Mouse (Mus musculus): ENCODE results near the gene Elmo1. TPM values are rescaled to one million over a fixed set of nuclear protein-coding genes. Genes with fewer than 3 reads are reported as not detected.

Elmo1 gene
- polyA plus RNA-seq, 1 experiment from 2014 or later, result 37.1 TPM

DNA sequence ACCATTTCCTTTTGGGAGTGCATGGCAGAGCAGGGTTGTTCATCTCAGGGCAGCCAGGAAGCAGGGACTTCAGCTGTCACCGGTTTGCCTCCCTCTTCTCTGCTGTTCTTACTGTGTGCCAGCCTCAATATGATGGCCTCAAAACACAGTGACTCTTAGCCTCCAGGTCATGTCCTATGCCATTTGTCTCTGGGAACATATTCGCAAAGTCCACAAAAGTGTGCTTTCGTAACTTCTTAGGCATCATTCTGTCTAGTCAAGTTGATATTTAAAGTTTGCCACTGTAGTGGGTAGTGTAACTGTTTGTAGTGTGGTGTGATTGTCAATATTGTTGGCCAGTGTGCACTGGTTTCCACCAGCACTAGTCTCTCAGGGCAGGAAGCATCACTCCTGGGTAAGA lies 40.3 kb downstream of the Elmo1 start:
- Histone ChIP-seq H3K27me3 (no peaks in the 10 kb centered on the region), H3K27ac (no peak overlapping the region), H3K4me3 (no peak overlapping the region), H3K36me3 (no peaks in the 10 kb centered on the region), H3K4me1 (peaks cover 66% of the 10 kb centered on the region), H3K4me2 (no peak overlapping the region), H3K9ac (no peak overlapping the region), H3K9me3 (no peaks in the 10 kb centered on the region)
- WGBS, result 76% methylated on average over 3 of the region's 3 CpGs
- no peak for ATAC-seq (ENCODE audit: borderline replicate concordance, extremely low read depth, low FRiP score, low TSS enrichment)

DNA sequence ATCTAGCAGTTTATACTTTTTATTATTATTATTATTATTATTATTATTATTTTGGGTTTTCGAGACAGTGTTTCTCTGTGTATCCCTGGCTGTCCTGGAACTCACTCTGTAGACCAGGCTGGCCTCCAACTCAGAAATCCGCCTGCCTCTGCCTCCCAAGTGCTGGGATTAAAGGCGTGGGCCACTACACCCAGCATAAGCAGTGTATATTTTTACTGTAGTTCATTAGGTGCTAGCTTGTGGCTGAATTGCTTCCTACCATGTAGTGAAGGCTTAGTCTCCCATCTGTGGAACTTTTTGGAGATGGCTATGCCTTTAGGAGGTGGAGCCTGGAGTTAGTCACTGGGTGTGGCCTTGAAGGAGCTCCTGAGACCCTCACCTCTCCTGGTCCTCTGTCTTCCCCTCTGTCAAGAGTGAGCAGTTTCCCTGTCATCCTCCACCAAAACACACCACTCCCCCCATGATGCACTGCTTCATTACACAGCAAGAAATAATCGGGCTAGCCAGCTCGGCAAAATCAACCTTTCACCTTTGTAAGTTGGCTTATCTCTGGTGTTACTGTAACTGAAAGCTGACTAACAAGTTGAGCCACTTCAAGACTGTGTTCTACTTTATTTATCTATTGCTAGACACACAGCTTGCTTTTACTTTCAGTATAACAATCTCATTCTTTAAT lies 41.1 kb downstream of the Elmo1 start:
- no peak overlapping the region for H3K4me2 ChIP-seq
- H3K9me3 ChIP-seq, result no peaks in the 10 kb centered on the region
- 59% methylated on average over 5 of the region's 5 CpGs for WGBS
- H3K9ac ChIP-seq, result no peak overlapping the region
- peaks cover 64% of the 10 kb centered on the region for H3K4me1 ChIP-seq
- no peaks in the 10 kb centered on the region for H3K36me3 ChIP-seq
- peak; percentile 32; the same call in 1 of the 2 replicates for ATAC-seq (ENCODE audit: borderline replicate concordance, extremely low read depth, low FRiP score, low TSS enrichment)
- H3K4me3 ChIP-seq, result no peak overlapping the region
- no peaks in the 10 kb centered on the region for H3K27me3 ChIP-seq
- H3K27ac ChIP-seq, result no peak overlapping the region

DNA sequence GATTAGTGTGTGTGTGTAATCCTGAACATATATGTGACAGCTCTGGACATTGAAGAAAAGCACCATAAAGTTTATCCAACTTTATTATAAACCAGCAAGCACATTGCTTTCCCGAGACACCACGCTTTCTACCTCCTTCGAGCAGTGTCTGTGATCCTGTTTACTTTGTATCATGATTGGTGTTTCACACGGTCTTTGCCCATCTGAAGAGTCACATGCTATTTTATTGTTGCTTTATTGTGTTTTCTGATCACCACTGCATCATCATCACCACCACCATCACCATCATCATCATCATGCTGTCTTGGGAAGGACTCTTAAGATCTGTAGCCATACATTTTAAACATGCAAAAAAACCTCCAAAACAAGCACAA lies 41.6 kb downstream of the Elmo1 start:
- Histone ChIP-seq H3K9ac (no peak overlapping the region), H3K4me3 (no peak overlapping the region), H3K27me3 (no peaks in the 10 kb centered on the region), H3K36me3 (no peaks in the 10 kb centered on the region), H3K4me1 (peaks cover 64% of the 10 kb centered on the region), H3K27ac (no peak overlapping the region), H3K9me3 (no peaks in the 10 kb centered on the region), H3K4me2 (no peak overlapping the region)
- no peak for ATAC-seq (ENCODE audit: borderline replicate concordance, extremely low read depth, low FRiP score, low TSS enrichment)
- 56% methylated on average over 4 of the region's 4 CpGs for WGBS

DNA sequence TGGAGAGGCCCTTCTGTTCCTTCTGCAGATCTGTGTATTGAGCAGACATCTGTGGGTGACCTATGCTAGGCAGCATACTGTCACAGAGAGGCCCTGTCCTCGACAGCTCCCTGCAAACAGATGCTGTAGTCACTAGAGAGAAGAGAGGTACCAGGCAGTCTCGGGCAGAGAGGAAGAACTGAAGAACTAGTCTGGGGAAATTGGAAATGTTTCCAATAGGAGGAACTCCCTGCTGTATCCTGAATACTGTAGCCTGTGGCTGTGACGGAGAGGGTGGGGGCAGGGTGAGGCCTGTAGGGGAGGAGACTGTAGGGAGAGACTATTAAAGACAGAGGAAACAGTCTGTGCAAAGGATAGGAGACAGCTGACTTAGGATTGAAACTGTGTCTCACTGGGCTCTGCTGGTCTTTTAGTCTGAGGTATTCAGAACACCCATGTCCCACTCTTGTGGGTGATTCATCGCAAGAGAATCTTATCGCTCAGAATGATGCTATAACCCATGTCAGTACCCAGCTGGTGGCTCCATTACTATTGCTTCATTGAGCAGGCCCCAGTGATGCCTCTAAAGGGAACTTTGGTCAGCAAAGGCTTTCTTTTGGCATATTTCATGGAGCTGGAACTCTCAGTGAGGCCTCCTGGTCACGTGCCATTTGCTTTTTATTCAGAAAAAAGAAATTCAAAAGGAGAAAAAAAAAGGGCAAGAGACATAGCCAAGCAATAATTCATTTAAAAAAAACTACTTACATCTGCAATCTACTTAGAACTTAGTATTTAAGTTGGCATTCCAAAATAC lies 43.4 kb downstream of the Elmo1 start:
- Histone ChIP-seq H3K4me1 (peaks cover 68% of the 10 kb centered on the region), H3K4me3 (no peak overlapping the region), H3K9me3 (no peaks in the 10 kb centered on the region), H3K4me2 (no peak overlapping the region), H3K27ac (peak overlapping the region; percentile 85), H3K36me3 (no peaks in the 10 kb centered on the region), H3K27me3 (no peaks in the 10 kb centered on the region), H3K9ac (no peak overlapping the region; the same call in 1 of the 2 replicates)
- 29% methylated on average over 6 of the region's 6 CpGs for WGBS
- ATAC-seq (ENCODE audit: borderline replicate concordance, extremely low read depth, low FRiP score, low TSS enrichment), result peak; percentile 70; the same call in 1 of the 2 replicates

DNA sequence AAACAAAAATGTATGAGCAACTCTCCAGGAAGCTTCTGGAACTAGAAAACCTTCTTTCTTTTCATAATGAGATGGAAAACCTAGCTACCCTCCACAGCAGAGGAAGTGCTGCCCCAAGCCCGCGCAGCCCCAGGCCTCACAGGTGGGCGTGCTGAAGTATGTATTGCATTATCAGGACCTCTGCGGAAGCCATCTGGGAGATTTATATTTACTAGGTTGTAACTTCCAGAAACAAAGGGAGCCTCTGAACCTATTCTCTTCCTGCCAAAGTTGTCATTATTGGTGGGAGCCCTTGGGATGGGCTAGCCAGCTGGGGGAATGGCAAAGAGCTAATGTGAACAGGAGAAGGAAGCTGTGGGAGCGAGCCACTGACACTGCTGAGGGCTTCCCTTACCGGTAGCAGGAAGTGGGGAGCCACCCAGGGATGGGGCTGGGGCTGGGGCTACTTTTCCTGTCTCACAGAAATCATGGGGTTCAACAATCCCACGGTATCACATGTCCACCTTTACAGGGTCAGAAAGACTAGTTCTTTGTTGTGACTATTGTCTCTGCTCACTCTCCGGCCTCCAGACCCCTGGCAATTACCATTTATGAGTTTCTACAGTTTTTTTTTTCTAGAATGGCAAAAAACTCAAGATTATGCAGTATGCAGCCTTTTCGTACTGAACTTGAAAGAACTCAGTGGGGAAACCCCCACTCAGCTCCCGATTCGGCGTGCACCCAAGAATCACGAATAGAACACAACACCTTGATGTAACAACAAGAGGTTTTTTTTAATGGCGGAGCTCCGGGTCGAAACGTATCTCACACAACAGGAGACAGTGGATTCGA lies 44.2 kb downstream of the Elmo1 start:
- H3K4me2 ChIP-seq, result no peak overlapping the region
- no peak overlapping the region for H3K9ac ChIP-seq
- 0 out of 2 replicates have a peak overlapping the region, but pooled peaks have one; percentile 13 for H3K27ac ChIP-seq
- peaks cover 68% of the 10 kb centered on the region for H3K4me1 ChIP-seq
- no peak for ATAC-seq (ENCODE audit: borderline replicate concordance, extremely low read depth, low FRiP score, low TSS enrichment)
- no peaks in the 10 kb centered on the region for H3K36me3 ChIP-seq
- H3K4me3 ChIP-seq, result no peak overlapping the region
- whole genome bisulfite sequencing, result 84% methylated on average over 18 of the region's 18 CpGs
- H3K9me3 ChIP-seq, result no peaks in the 10 kb centered on the region
- H3K27me3 ChIP-seq, result no peaks in the 10 kb centered on the region

DNA sequence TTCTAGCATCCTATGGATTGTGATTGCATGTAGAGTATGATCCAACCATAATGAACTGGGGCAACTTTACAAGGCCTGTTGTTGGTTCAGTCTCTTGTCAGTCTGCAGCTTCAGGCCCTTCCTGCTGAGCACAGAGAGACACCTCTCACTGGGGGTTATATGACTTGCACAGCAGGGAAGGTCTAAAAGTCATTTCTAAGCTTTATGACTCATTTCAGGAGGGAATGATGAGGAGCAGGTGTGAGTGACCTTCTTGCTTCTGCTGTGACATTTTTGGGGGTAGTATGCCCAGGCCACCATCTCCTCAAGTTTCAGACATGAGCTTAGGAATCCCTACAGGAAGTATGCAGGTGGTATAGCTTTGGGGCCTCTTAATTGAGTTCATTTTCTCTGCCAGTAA lies 46.4 kb downstream of the Elmo1 start:
- Histone ChIP-seq H3K4me1 (peaks cover 58% of the 10 kb centered on the region), H3K9ac (no peak overlapping the region), H3K27me3 (no peaks in the 10 kb centered on the region), H3K9me3 (no peaks in the 10 kb centered on the region), H3K27ac (no peak overlapping the region), H3K36me3 (no peaks in the 10 kb centered on the region), H3K4me2 (no peak overlapping the region), H3K4me3 (no peak overlapping the region)
- ATAC-seq (ENCODE audit: borderline replicate concordance, extremely low read depth, low FRiP score, low TSS enrichment), result no peak

DNA sequence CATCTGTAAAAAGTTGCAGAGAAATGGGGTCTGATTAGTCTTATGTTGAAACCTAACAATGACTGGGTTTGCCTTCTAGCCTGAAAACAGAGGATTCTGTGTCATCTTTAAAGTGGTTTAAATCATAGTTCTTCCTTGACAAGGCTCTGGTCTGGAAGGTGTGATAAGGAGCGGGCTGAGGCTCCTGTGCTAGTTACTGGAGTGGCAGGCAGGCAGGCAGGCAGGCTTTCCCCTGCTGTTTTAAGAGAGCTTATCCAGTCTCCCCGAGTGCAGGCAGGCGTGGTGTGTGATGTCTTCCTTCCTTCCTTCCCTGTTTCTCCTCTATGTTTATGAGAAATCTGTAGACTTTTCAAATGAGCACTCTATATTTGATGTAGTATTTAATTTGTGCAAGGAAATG lies 48.1 kb downstream of the Elmo1 start:
- Histone ChIP-seq H3K9me3 (no peaks in the 10 kb centered on the region), H3K4me3 (no peak overlapping the region), H3K4me1 (peaks cover 51% of the 10 kb centered on the region), H3K36me3 (no peaks in the 10 kb centered on the region), H3K27me3 (no peaks in the 10 kb centered on the region), H3K27ac (peak overlapping the region; percentile 64), H3K9ac (no peak overlapping the region), H3K4me2 (no peak overlapping the region)
- ATAC-seq (ENCODE audit: borderline replicate concordance, extremely low read depth, low FRiP score, low TSS enrichment), result no peak
- 15% methylated on average over 3 of the region's 3 CpGs for WGBS

DNA sequence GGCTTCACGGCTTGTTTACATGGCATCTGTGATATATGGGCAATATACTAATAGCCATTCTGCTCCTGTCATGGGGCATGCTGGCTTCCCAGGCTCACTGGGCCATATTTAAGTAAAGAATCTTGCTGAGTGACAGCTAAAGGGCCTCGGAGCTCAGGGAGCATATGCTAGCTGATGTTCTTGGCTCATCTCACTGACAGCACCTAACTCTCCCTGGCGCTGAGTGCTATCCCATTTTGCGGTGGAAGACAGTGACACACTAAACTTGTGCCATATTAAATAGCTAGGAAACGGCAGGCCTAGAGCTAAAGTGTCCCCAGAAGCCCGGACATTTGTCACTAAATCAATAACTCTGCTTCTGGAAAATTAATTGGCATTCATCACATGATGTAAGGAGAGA lies 48.7 kb downstream of the Elmo1 start:
- no peaks in the 10 kb centered on the region for H3K36me3 ChIP-seq
- H3K4me1 ChIP-seq, result peaks cover 45% of the 10 kb centered on the region
- H3K27ac ChIP-seq, result peak overlapping the region; percentile 64
- WGBS, result 36% methylated on average over 6 of the region's 6 CpGs
- no peak overlapping the region for H3K9ac ChIP-seq
- no peaks in the 10 kb centered on the region for H3K27me3 ChIP-seq
- ATAC-seq (ENCODE audit: borderline replicate concordance, extremely low read depth, low FRiP score, low TSS enrichment), result no peak
- no peak overlapping the region for H3K4me3 ChIP-seq
- H3K4me2 ChIP-seq, result no peak overlapping the region
- no peaks in the 10 kb centered on the region for H3K9me3 ChIP-seq

DNA sequence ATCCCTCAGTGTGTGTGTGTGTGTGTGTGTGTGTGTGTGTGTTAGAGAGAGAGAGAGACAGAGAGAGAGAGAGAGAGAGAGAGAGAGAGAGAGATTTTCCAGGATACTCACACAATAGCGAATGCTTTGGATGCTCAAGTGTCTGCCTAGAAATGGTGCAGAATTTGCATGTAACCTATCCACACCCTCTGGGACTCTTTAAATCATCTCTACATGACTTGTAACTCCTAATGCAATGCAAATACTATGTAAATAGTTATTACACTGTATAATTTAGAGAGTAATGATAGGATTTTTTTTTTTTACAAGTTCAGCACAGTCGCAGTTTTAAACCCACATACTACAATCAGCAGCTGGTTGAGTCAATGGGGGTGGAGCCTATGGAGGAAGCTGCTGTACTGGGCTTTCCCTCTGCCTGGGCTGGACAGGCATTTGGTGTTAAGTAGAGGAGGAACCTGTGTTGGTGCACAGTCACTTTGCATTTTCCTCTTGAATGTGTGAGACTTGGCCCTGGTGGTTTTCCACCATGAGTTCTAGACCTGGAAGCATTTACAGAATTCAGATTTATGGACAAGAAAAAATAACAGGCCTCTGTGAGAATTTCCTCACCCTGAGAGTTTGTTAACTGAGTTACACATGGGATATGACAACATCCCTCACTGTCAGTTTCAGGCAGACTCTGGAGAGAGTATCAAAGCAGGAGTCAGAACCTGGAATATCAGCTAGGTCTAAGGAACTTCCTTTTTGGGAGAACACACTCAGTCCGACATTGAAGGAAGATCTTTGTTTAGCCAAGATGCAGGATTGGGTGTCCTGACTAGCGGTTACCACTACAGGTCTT lies 49.6 kb downstream of the Elmo1 start:
- Histone ChIP-seq H3K4me1 (peaks cover 37% of the 10 kb centered on the region), H3K9me3 (no peaks in the 10 kb centered on the region), H3K4me3 (no peak overlapping the region), H3K9ac (no peak overlapping the region), H3K27me3 (no peaks in the 10 kb centered on the region), H3K27ac (no peak overlapping the region), H3K36me3 (no peaks in the 10 kb centered on the region), H3K4me2 (no peak overlapping the region)
- ATAC-seq (ENCODE audit: borderline replicate concordance, extremely low read depth, low FRiP score, low TSS enrichment), result no peak
- 71% methylated on average over 4 of the region's 4 CpGs for whole genome bisulfite sequencing

DNA sequence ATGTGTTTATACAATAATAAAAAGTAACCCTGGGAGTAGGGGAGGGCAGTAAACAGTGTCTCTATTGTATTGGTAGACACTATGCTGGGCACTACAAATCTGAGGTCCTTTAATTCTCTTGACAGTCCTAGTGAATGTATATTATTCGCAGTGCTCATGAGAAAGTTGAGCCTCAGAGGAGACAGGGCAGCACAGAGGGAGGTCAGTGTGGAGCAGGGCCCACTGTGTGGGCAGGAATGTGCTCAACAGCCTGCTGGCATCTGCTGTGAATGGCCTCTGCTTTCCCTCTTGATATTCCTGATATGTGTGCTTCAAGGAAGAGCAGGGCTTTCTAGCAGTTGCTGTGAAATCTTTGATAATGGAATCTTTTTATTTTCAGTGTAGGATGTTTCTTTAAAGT lies 52.2 kb downstream of the Elmo1 start:
- Histone ChIP-seq H3K4me3 (no peak overlapping the region), H3K27ac (0 out of 2 replicates have a peak overlapping the region, but pooled peaks have one; percentile 26), H3K4me1 (peaks cover 44% of the 10 kb centered on the region), H3K9ac (no peak overlapping the region), H3K4me2 (no peak overlapping the region), H3K9me3 (no peaks in the 10 kb centered on the region), H3K27me3 (no peaks in the 10 kb centered on the region), H3K36me3 (no peaks in the 10 kb centered on the region)
- WGBS, result 23% methylated on average over 1 of the region's 1 CpGs
- ATAC-seq (ENCODE audit: borderline replicate concordance, extremely low read depth, low FRiP score, low TSS enrichment), result no peak

DNA sequence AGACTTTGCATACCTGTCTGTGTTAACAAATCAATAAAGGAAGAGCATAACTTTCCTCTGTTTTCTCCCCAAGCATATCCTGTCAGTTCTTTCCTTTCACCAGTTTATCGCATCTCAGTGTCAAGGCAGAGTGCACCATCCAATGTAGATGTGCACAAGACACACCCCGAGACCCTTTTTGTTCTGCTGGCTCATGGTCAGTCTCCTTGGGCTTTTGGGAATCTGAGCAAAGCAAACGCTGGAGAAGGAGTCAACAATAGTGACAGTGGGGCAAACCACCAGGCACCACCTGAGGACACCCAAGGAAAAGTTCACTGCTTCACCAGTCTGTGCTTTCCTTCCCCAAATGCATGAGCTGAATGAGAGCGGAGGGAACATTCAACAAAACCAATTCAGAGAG lies 56.5 kb downstream of the Elmo1 start:
- H3K27ac ChIP-seq, result peak overlapping the region; percentile 62
- H3K9me3 ChIP-seq, result no peaks in the 10 kb centered on the region
- no peak overlapping the region for H3K4me2 ChIP-seq
- H3K27me3 ChIP-seq, result no peaks in the 10 kb centered on the region
- H3K36me3 ChIP-seq, result no peaks in the 10 kb centered on the region
- no peak overlapping the region for H3K4me3 ChIP-seq
- WGBS, result 85% methylated on average over 4 of the region's 4 CpGs
- no peak for ATAC-seq (ENCODE audit: borderline replicate concordance, extremely low read depth, low FRiP score, low TSS enrichment)
- peaks cover 40% of the 10 kb centered on the region for H3K4me1 ChIP-seq
- H3K9ac ChIP-seq, result no peak overlapping the region
